Mouse (Mus musculus) liver, embryonic 16.5 days (tissue): Measurements from ENCODE around the gene Ddit4. TPM values are rescaled to one million over a fixed set of nuclear protein-coding genes. Genes with fewer than 3 reads are reported as not detected.
"Not testable (repeated sequence)": the region's sequence is repeated elsewhere in the genome, so short reads cannot be mapped to it uniquely, and the experiment has no call there.

Source experiments
- ATAC-seq: fragments of 200-750 bp; cut with Nextera tagmentation; 2 replicates; pipeline ENCODE4 v1.8.0; 2017; ENCODE audit warnings: low read depth, mild to moderate bottlenecking, moderate number of reproducible peaks, moderate library complexity
- H3K27ac ChIP-seq: fragments of 300-500 bp; sonication (generic); 2 replicates; pipeline ENCODE4 v1.5.1; 2014; ENCODE audit warnings: mild to moderate bottlenecking, low read length
- H3K27me3 ChIP-seq: fragments of 300-500 bp; sonication (generic); 2 replicates; pipeline ENCODE4 v1.6.1; 2014; ENCODE audit warnings: low read depth, low read length, mixed read lengths; ENCODE audit not compliant: control insufficient read depth, insufficient read depth
- H3K36me3 ChIP-seq: fragments of 300-500 bp; sonication (generic); 2 replicates; pipeline ENCODE4 v1.6.1; 2014; ENCODE audit warnings: mild to moderate bottlenecking; ENCODE audit not compliant: control insufficient read depth, insufficient read depth
- H3K4me1 ChIP-seq: fragments of 300-500 bp; sonication (generic); 2 replicates; pipeline ENCODE4 v1.6.1; 2014; ENCODE audit warnings: low read depth, low read length, mixed read lengths; ENCODE audit not compliant: control insufficient read depth
- H3K4me2 ChIP-seq: fragments of 300-500 bp; sonication (generic); 2 replicates; pipeline ENCODE4 v1.6.1; 2014; ENCODE audit warnings: low read depth, low read length, mixed read lengths
- H3K4me3 ChIP-seq: fragments of 300-500 bp; sonication (generic); 2 replicates; pipeline ENCODE4 v1.5.1; 2014; ENCODE audit warnings: low read depth, mild to moderate bottlenecking, low read length
- H3K9ac ChIP-seq: fragments of 300-500 bp; sonication (generic); 2 replicates; pipeline ENCODE4 v1.6.1; 2014; ENCODE audit warnings: low read depth, low read length
- H3K9me3 ChIP-seq: fragments of 300-500 bp; sonication (generic); replicated peaks from 2 replicates; pipeline ENCODE4 v1.6.1; 2016; ENCODE audit warnings: low read length; ENCODE audit not compliant: control insufficient read depth
- WGBS: fragments of 180-500 bp; shearing (Covaris S2); extraction: QIAGEN DNeasy Blood & Tissue Kit; methylation state at CpG from one replicate; pipeline ENCODE4 v1.1.7; 2014; ENCODE audit not compliant: insufficient replicate concordance; 5-methylcytosine and 5-hydroxymethylcytosine counted together
- polyA plus RNA-seq: library from polyadenylated mRNA; unstranded; fragments of >200 nt; fragmentation: Nextera tagmentation; extraction: Ambion mirVana; gene quantifications from 2 replicates; pipeline ENCODE4 v1.2.1, GENCODE M21; 2015

Ddit4 gene
- polyA plus RNA-seq: 5.0 and 6.8 TPM in 2 replicates

DNA sequence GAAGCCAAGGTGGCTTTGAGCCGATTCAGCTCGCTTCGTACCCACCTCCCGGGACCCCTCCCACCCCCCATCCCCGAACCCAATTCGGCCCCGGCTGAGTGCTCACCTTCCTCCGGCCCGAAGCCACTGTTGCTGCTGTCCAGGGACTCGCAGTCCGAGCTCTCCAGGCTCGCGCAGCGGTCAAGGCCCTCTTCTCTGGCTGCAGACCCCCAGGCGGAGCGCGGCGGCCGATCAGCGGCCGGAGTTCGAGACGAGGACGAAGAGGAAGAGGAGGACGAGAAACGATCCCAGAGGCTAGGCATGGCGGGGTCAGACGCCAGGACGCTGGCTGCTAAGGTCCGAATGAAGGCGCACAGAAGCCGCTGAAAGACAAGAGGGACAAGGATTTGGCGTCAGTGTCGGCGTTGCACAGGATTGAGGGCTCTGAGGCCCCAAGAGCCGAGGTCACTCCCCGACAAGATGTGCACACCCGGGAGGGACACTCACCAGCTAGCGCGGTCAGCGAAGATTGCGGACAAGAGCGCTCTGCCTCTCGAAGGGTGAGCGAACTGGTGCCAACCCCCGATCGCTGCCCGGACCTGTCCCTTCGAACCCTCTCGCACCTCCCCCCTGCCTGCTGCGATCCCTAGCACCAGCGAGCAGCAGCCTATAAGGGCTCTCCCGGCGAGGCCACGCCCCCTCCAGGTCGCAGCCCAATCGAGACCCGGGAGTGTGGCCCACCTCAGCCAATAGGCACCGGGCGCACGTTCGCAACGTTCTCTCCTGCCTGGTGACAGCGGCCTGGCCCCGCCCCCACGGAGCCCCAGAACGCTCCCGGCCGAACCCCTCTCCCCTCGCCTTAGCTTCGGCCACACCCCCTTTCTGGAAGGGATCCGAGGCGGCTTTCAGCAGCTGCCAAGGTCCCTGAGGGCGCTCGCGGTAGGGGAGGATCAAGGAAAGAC lies at the start of gene Ddit4:
TSS of gene Ddit4 (minus strand) at position 624 of the 941 bp plus-strand sequence.
- Histone ChIP-seq H3K27me3 (peaks cover 22% of the 10 kb centered on the region), H3K4me1 (peaks cover 24% of the 10 kb centered on the region), H3K36me3 (no peaks in the 10 kb centered on the region), H3K9ac (peak within 1 kb of the TSS; percentile 76), H3K27ac (peak within 1 kb of the TSS; percentile 60), H3K4me2 (peak within 1 kb of the TSS; percentile 98), H3K9me3 (no peaks in the 10 kb centered on the region), H3K4me3 (peak within 1 kb of the TSS; percentile 73)
- peak; percentile 97 for ATAC-seq
- WGBS: under 1% methylated on average over 76 of the region's 76 CpGs

- Histone ChIP-seq H3K36me3 (peaks cover 8% of the 10 kb centered on the region), H3K4me2 (no peak overlapping the region), H3K27me3 (no peaks in the 10 kb centered on the region), H3K4me1 (peaks cover 13% of the 10 kb centered on the region), H3K9me3 (no peaks in the 10 kb centered on the region), H3K9ac (no peak overlapping the region), H3K4me3 (no peak overlapping the region), H3K27ac (no peak overlapping the region)
- 50% methylated on average over 3 of the region's 3 CpGs for WGBS
- ATAC-seq: no peak
These were observed 47.4 kb upstream of the Ddit4 start for GRCm38 (mm10) chr10:59999057-59999456.

DNA sequence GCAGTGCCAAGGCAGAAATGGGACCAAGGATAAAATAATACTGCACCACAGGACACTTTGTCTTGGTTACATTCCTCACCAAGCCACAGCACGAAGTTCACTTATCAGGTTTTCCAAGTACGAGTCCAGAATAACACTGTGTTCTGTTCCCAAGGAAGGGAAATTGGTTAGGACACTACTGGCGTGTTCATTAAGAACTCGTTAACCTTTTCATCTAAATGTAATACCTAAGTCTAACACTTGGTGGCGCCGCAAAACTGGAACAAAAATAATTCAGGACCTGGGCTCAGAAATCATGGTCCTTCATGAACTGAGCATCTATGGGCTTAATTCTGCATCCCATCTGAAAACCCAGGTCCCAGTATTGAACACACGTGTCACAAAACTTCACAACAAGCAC lies 46.0 kb upstream of the Ddit4 start:
- Histone ChIP-seq H3K9me3 (no peaks in the 10 kb centered on the region), H3K4me1 (peaks cover 9% of the 10 kb centered on the region), H3K36me3 (peaks cover 8% of the 10 kb centered on the region), H3K9ac (no peak overlapping the region), H3K4me3 (no peak overlapping the region), H3K4me2 (no peak overlapping the region), H3K27me3 (no peaks in the 10 kb centered on the region), H3K27ac (no peak overlapping the region)
- WGBS: 10% methylated on average over 7 of the region's 7 CpGs
- ATAC-seq: no peak

DNA sequence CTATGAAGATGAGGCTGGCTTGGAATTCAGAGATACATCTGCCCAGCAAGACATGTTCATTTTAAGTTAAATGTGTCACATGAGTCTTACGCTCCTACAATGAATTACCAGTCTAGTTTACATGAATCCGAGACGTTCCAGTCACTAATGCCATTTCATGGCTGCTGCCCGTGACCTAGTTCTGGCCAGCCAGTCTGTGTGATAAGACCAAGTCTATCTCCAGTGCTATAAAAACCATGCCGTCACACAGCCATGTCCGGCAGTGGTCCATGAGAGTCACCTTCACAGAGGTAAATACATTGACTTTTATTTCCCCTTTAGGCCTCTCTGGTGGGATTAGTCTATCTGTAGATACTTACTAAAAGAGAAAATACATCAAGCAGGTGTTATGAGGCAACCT lies 44.3 kb upstream of the Ddit4 start:
- Histone ChIP-seq H3K36me3 (peaks cover 8% of the 10 kb centered on the region), H3K27ac (no peak overlapping the region), H3K4me3 (no peak overlapping the region), H3K9me3 (no peaks in the 10 kb centered on the region), H3K4me1 (no peaks in the 10 kb centered on the region; the same call in 1 of the 2 replicates), H3K4me2 (no peak overlapping the region), H3K9ac (no peak overlapping the region), H3K27me3 (no peaks in the 10 kb centered on the region)
- 85% methylated on average over 6 of the region's 6 CpGs for WGBS
- no peak for ATAC-seq

DNA sequence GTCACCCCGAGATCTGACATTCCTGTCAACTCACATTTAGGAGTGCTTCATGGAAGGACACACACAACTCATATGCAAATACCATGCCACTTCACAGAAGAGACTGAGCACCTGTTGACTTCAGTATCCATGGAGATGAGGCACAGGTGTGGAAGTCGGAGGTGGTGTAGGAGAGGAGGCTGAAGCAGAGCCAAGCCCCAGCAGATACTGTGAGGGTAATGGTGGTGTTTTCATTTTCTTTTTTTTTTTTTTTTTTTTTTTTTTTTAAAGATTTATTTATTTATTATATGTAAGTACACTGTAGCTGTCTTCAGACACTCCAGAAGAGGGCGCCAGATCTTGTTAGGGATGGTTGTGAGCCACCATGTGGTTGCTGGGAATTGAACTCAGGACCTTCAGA lies 42.2 kb upstream of the Ddit4 start:
- H3K9me3 ChIP-seq, H3K4me1 ChIP-seq, H3K27ac ChIP-seq, H3K4me3 ChIP-seq, H3K27me3 ChIP-seq, H3K9ac ChIP-seq, ATAC-seq, H3K4me2 ChIP-seq: not testable (repeated sequence)
- peaks cover 17% of the 10 kb centered on the region for H3K36me3 ChIP-seq
- WGBS: 83% methylated on average over 2 of the region's 3 CpGs

DNA sequence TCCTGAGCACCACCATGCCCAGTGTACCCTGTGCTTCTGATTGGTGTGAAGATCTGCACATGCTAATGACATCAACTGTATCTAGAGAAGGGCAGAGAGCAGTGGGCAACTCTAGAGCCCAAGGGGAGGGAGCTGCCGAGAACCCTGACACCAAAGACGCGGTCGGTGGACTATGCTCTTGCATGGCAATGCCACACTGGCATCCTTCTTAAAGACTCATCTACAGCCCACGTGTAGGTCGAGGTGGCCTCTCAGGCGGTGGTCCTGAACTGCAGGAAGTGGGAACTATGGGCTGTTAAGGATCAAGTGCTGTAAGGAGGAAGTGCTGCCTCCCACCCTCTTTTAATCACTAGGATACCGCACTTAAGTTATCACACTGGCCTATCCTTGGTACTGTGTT lies 40.4 kb upstream of the Ddit4 start:
- Histone ChIP-seq H3K4me3 (no peak overlapping the region), H3K4me1 (no peaks in the 10 kb centered on the region), H3K9ac (no peak overlapping the region), H3K27me3 (no peaks in the 10 kb centered on the region), H3K36me3 (peaks cover 30% of the 10 kb centered on the region), H3K27ac (no peak overlapping the region), H3K9me3 (no peaks in the 10 kb centered on the region), H3K4me2 (no peak overlapping the region)
- ATAC-seq: no peak
- 69% methylated on average over 8 of the region's 8 CpGs for WGBS

GRCm38 (mm10) chr10:59991262-59991880 lies 39.7 kb upstream of the Ddit4 start:
- H3K4me1 ChIP-seq: no peaks in the 10 kb centered on the region
- H3K27ac ChIP-seq: no peak overlapping the region
- H3K36me3 ChIP-seq: peaks cover 30% of the 10 kb centered on the region
- no peak for ATAC-seq
- 86% methylated on average over 9 of the region's 9 CpGs for WGBS
- H3K27me3 ChIP-seq: no peaks in the 10 kb centered on the region
- H3K4me2 ChIP-seq: no peak overlapping the region
- H3K9ac ChIP-seq: no peak overlapping the region
- no peaks in the 10 kb centered on the region for H3K9me3 ChIP-seq
- H3K4me3 ChIP-seq: no peak overlapping the region

DNA sequence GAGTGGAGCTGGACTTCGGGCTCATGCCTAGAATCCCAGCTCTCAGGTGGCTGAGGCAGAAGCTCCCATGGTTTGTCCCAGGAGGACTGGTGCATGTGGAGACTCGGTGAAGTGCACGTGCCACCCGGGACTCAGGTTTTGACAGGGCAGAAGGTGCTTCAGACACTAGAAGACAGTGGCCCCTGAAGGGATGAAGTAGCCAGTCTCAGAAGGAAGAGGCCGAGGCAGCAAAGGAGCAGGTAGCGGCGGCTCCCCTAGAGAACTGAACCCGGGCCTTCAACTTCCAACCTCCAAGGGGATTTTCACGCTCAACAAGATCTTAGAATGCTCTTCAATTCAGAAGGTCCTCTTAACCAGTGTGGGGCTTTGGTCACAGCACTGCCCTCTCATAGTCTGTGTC lies 38.8 kb upstream of the Ddit4 start:
- no peak overlapping the region for H3K27ac ChIP-seq
- H3K4me2 ChIP-seq: no peak overlapping the region
- H3K36me3 ChIP-seq: peaks cover 30% of the 10 kb centered on the region
- no peak for ATAC-seq
- no peaks in the 10 kb centered on the region for H3K9me3 ChIP-seq
- no peaks in the 10 kb centered on the region for H3K27me3 ChIP-seq
- H3K9ac ChIP-seq: no peak overlapping the region
- no peak overlapping the region for H3K4me3 ChIP-seq
- WGBS: 91% methylated on average over 9 of the region's 9 CpGs
- no peaks in the 10 kb centered on the region for H3K4me1 ChIP-seq

- Histone ChIP-seq H3K9me3 (no peaks in the 10 kb centered on the region), H3K9ac (no peak overlapping the region), H3K36me3 (peaks cover 22% of the 10 kb centered on the region), H3K4me1 (no peaks in the 10 kb centered on the region), H3K4me2 (no peak overlapping the region), H3K4me3 (no peak overlapping the region), H3K27me3 (no peaks in the 10 kb centered on the region), H3K27ac (no peak overlapping the region)
- WGBS: 90% methylated on average over 4 of the region's 4 CpGs
- no peak for ATAC-seq
These were observed 36.4 kb upstream of the Ddit4 start for GRCm38 (mm10) chr10:59988036-59988435.
